Mouse (Mus musculus) retina, adult 2 months (tissue): ENCODE results near the gene Gm16506.
"Not testable (repeated sequence)": the region's sequence is repeated elsewhere in the genome, so short reads cannot be mapped to it uniquely, and the experiment has no call there.

Experiments used
- DNase-seq: peaks from one replicate; pipeline ENCODE4 v3.0.0-alpha.2; 2012; ENCODE audit warnings: low read depth, low spot score

Gm16506 gene

GRCm38 (mm10) chr14:43727385-43727784 lies at the start of gene Gm16506:
Gene Gm16506, minus strand, starts transcription at chr14:43727485.
- not testable (repeated sequence) for DNase-seq

- DNase-seq, result not testable (repeated sequence)
Measured at GRCm38 (mm10) chr14:43747566-43747965, 20.3 kb upstream of the Gm16506 start, which contains the start of gene Gm6526. Gene Gm6526, plus strand, starts transcription at chr14:43747866.

GRCm38 (mm10) chr14:43697621-43698020 lies 29.7 kb downstream of the Gm16506 start, which contains the start of gene Gm7324:
Gene Gm7324, plus strand, starts transcription at chr14:43697828.
- DNase-seq, result not testable (repeated sequence)

- DNase-seq, result not testable (repeated sequence)
Measured at GRCm38 (mm10) chr14:43677099-43677498, 50.2 kb downstream of the Gm16506 start, which contains the start of gene Gm8165. Gene Gm8165, minus strand, starts transcription at chr14:43677199.
